Mouse (Mus musculus): ENCODE results near the gene 1500009L16Rik. TPM values are rescaled to one million over a fixed set of nuclear protein-coding genes. Genes with fewer than 3 reads are reported as not detected.
A peak's percentile ranks its signal among the peaks of the same experiment; 100 is the strongest.

The 1500009L16Rik gene
- polyA plus RNA-seq (2014; fragmentation: Nextera tagmentation; extraction: Ambion mirVana), result 43.2 and 44.0 TPM in 2 replicates

DNA sequence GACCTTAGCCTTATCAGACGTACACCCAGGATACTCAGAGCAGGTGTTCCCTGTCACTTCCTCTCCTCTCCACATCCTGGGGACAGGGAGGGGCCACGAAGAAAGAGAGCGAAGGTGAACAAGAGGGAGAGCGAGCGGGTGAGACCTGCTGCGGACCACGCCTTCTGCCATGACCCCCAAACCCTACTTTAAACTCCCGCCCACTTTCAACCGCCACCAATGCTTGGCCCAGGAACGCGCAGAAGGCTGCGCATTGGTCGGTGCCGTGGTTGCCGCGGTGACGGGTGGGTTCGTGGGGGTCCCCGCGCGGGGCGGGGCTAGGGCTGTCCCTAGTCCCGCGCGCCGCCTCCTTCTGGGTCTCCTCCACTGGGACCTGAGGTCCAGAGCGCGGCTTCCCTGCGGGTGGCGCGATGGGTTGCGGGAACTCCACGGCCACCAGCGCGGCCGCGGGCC, at the start of gene 1500009L16Rik:
TSS of gene 1500009L16Rik (plus strand) at position 287 of the 453 bp plus-strand sequence.
- peak; percentile 100 for ATAC-seq (replicated peaks; ENCODE audit: low FRiP score)
- DNase-seq (ENCODE audit: low spot score), result peak; percentile 94
- Histone ChIP-seq H3K27me3 (ENCODE audit: control insufficient read depth, insufficient read depth, low read length) (no peaks in the 10 kb centered on the region), H3K4me2 (ENCODE audit: low read depth, low read length, severe bottlenecking) (peak within 1 kb of the TSS; percentile 83), H3K36me3 (ENCODE audit: control insufficient read depth, insufficient read depth, low read length) (no peaks in the 10 kb centered on the region), H3K9ac (ENCODE audit: low read length) (peak within 1 kb of the TSS; percentile 71), H3K9me3 (ENCODE audit: control insufficient read depth, low read length) (peaks cover 3% of the 10 kb centered on the region), H3K27ac (ENCODE audit: low read depth, low read length) (no peak within 1 kb of the TSS), H3K4me3 (ENCODE audit: low read depth, low read length) (peak within 1 kb of the TSS; percentile 67), H3K4me1 (replicated peaks; ENCODE audit: control insufficient read depth, insufficient read depth, low read length) (peaks cover 8% of the 10 kb centered on the region; the same call in 1 of the 2 replicates)
- WGBS, result under 1% methylated on average over 37 of the region's 37 CpGs

GRCm38 (mm10) chr10:83681334-83681733, 41.3 kb upstream of the 1500009L16Rik start:
- Histone ChIP-seq H3K9ac (ENCODE audit: low read length) (no peak overlapping the region), H3K4me1 (replicated peaks; ENCODE audit: control insufficient read depth, insufficient read depth, low read length) (no peaks in the 10 kb centered on the region), H3K27me3 (ENCODE audit: control insufficient read depth, insufficient read depth, low read length) (no peaks in the 10 kb centered on the region), H3K27ac (ENCODE audit: low read depth, low read length) (no peak overlapping the region), H3K9me3 (ENCODE audit: control insufficient read depth, low read length) (no peaks in the 10 kb centered on the region), H3K36me3 (ENCODE audit: control insufficient read depth, insufficient read depth, low read length) (no peaks in the 10 kb centered on the region), H3K4me2 (ENCODE audit: low read depth, low read length, severe bottlenecking) (no peak overlapping the region), H3K4me3 (ENCODE audit: low read depth, low read length) (no peak overlapping the region)
- ATAC-seq (replicated peaks; ENCODE audit: low FRiP score) (no peak), DNase-seq (ENCODE audit: low spot score) (no peak)
- 88% methylated on average over 12 of the region's 12 CpGs for WGBS

DNA sequence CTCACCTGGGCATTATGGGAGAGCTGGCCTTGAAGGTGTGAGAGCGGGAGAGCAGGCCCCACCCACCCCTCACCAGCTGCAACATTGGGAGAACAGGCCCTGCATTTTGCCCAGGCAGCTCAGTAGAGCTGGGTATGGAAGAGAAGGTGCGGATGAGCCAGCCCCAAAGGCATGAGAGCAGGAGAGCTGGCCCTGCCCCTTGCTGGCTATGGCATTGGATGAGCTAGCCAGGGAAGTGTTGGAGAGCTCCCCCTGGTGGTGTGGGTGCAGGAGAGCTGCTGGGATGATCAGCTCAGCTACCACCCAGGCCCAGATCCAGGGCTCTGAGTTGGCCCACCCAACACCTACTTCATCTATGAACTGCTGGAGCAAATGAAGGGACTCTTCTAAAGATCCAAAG, 34.5 kb upstream of the 1500009L16Rik start:
- H3K4me1 ChIP-seq (replicated peaks; ENCODE audit: control insufficient read depth, insufficient read depth, low read length), result no peaks in the 10 kb centered on the region
- H3K4me3 ChIP-seq (ENCODE audit: low read depth, low read length), result no peak overlapping the region
- 93% methylated on average over 2 of the region's 2 CpGs for WGBS
- no peak for ATAC-seq (replicated peaks; ENCODE audit: low FRiP score)
- no peak overlapping the region for H3K4me2 ChIP-seq (ENCODE audit: low read depth, low read length, severe bottlenecking)
- DNase-seq (ENCODE audit: low spot score), result no peak
- no peaks in the 10 kb centered on the region for H3K27me3 ChIP-seq (ENCODE audit: control insufficient read depth, insufficient read depth, low read length)
- H3K36me3 ChIP-seq (ENCODE audit: control insufficient read depth, insufficient read depth, low read length), result no peaks in the 10 kb centered on the region
- no peaks in the 10 kb centered on the region for H3K9me3 ChIP-seq (ENCODE audit: control insufficient read depth, low read length)
- no peak overlapping the region for H3K27ac ChIP-seq (ENCODE audit: low read depth, low read length)
- no peak overlapping the region for H3K9ac ChIP-seq (ENCODE audit: low read length)

DNA sequence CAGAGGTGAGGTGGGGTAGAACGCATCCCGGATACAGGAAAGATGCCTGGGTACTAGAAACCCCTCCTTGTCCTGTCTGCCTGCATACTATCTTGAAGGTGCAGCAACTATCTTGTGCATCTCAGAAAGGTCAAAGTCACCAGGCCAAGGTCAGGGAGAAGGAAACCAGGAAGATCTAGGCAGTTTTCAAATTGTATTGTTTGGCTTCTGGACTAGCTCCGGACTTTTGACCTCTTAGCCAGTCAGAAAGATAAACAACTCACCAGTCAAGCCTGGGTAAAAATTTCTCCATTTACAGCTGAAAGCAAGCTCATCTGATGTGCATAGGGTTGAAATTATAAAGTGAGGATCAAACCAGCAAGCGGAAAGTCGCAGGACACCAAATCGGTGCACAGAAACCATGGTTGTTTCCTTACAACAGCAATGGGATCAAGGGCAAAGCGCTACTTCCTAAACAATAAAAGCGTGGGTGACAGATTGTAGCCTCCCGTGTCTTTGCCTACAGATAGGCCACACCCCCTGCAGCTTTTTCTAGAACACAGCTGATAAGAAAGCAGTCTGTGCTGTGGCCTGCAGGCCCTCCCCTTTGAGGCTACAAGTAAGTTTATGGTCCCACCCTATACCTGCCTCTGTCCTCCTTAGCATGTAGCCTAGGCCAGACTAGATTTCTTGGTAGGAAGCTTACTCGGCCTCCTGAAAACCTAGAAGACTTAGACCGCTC, 30.3 kb upstream of the 1500009L16Rik start:
- no peaks in the 10 kb centered on the region for H3K4me1 ChIP-seq (replicated peaks; ENCODE audit: control insufficient read depth, insufficient read depth, low read length)
- no peaks in the 10 kb centered on the region for H3K9me3 ChIP-seq (ENCODE audit: control insufficient read depth, low read length)
- DNase-seq (ENCODE audit: low spot score) (no peak), ATAC-seq (replicated peaks; ENCODE audit: low FRiP score) (no peak)
- H3K4me3 ChIP-seq (ENCODE audit: low read depth, low read length), result no peak overlapping the region
- no peak overlapping the region for H3K27ac ChIP-seq (ENCODE audit: low read depth, low read length)
- no peaks in the 10 kb centered on the region for H3K36me3 ChIP-seq (ENCODE audit: control insufficient read depth, insufficient read depth, low read length)
- no peak overlapping the region for H3K4me2 ChIP-seq (ENCODE audit: low read depth, low read length, severe bottlenecking)
- H3K9ac ChIP-seq (ENCODE audit: low read length), result no peak overlapping the region
- WGBS, result 87% methylated on average over 11 of the region's 11 CpGs
- H3K27me3 ChIP-seq (ENCODE audit: control insufficient read depth, insufficient read depth, low read length), result no peaks in the 10 kb centered on the region

DNA sequence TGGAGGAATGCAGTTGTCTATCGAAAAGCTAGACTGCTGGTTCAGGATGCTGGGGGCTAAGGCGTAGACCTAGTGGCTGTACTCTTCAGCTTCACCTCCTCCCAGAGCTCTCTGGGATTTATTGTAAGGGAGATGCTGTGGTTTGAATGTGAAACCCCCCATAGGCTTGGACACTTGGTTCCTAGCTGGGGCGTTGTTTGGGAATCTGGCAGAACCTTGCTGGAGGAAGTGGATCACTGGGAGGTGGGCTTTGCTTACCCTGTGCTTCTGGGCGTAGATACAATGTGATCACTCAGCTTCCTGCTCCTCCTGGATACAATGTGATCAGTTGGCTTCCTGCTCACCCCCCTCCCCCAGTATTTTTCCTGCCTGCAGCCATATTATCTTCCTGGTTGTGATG, 26.4 kb upstream of the 1500009L16Rik start:
- Histone ChIP-seq H3K4me2 (ENCODE audit: low read depth, low read length, severe bottlenecking) (no peak overlapping the region), H3K4me3 (ENCODE audit: low read depth, low read length) (no peak overlapping the region), H3K27me3 (ENCODE audit: control insufficient read depth, insufficient read depth, low read length) (no peaks in the 10 kb centered on the region), H3K36me3 (ENCODE audit: control insufficient read depth, insufficient read depth, low read length) (no peaks in the 10 kb centered on the region), H3K27ac (ENCODE audit: low read depth, low read length) (no peak overlapping the region), H3K4me1 (replicated peaks; ENCODE audit: control insufficient read depth, insufficient read depth, low read length) (no peaks in the 10 kb centered on the region), H3K9ac (ENCODE audit: low read length) (no peak overlapping the region), H3K9me3 (ENCODE audit: control insufficient read depth, low read length) (no peaks in the 10 kb centered on the region)
- no peak for DNase-seq (ENCODE audit: low spot score)
- ATAC-seq (replicated peaks; ENCODE audit: low FRiP score), result no peak
- 80% methylated on average over 4 of the region's 4 CpGs for WGBS

- WGBS, result 91% methylated on average over 12 of the region's 12 CpGs
- Histone ChIP-seq H3K9me3 (ENCODE audit: control insufficient read depth, low read length) (no peaks in the 10 kb centered on the region), H3K27me3 (ENCODE audit: control insufficient read depth, insufficient read depth, low read length) (no peaks in the 10 kb centered on the region), H3K27ac (ENCODE audit: low read depth, low read length) (no peak overlapping the region), H3K4me3 (ENCODE audit: low read depth, low read length) (no peak overlapping the region), H3K4me2 (ENCODE audit: low read depth, low read length, severe bottlenecking) (no peak overlapping the region), H3K4me1 (replicated peaks; ENCODE audit: control insufficient read depth, insufficient read depth, low read length) (no peaks in the 10 kb centered on the region), H3K9ac (ENCODE audit: low read length) (no peak overlapping the region), H3K36me3 (ENCODE audit: control insufficient read depth, insufficient read depth, low read length) (no peaks in the 10 kb centered on the region)
- DNase-seq (ENCODE audit: low spot score) (no peak), ATAC-seq (replicated peaks; ENCODE audit: low FRiP score) (no peak)
Observed at GRCm38 (mm10) chr10:83706628-83707027, 16.0 kb upstream of the 1500009L16Rik start.

- Histone ChIP-seq H3K36me3 (ENCODE audit: control insufficient read depth, insufficient read depth, low read length) (no peaks in the 10 kb centered on the region), H3K4me3 (ENCODE audit: low read depth, low read length) (no peak overlapping the region), H3K4me1 (replicated peaks; ENCODE audit: control insufficient read depth, insufficient read depth, low read length) (no peaks in the 10 kb centered on the region), H3K27ac (ENCODE audit: low read depth, low read length) (no peak overlapping the region), H3K9me3 (ENCODE audit: control insufficient read depth, low read length) (no peaks in the 10 kb centered on the region), H3K9ac (ENCODE audit: low read length) (no peak overlapping the region), H3K4me2 (ENCODE audit: low read depth, low read length, severe bottlenecking) (no peak overlapping the region), H3K27me3 (ENCODE audit: control insufficient read depth, insufficient read depth, low read length) (no peaks in the 10 kb centered on the region)
- 72% methylated on average over 3 of the region's 3 CpGs for WGBS
- ATAC-seq (replicated peaks; ENCODE audit: low FRiP score) (no peak), DNase-seq (ENCODE audit: low spot score) (no peak)
Observed at GRCm38 (mm10) chr10:83709920-83710319, 12.7 kb upstream of the 1500009L16Rik start.

DNA sequence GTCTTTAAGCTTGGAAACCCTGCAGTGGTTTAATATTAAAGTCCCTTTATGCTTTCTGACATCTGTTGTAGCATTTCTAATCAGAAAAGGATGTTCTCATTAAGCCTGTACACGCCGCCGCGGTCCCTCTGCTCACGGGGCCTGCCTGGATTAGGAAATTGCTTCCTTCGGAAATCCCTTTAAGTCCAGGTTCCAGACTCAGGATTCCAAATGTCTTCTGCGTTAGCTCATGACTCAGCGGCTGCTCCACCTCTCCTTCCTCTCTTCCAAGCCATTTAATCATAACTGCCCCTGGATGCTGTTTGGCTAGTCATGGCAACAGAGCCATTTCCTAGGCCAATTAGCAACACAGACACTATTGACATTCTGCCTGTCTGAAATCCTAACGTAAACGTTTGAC, 10.9 kb upstream of the 1500009L16Rik start:
- no peak for DNase-seq (ENCODE audit: low spot score)
- Histone ChIP-seq H3K4me2 (ENCODE audit: low read depth, low read length, severe bottlenecking) (no peak overlapping the region), H3K27ac (ENCODE audit: low read depth, low read length) (no peak overlapping the region), H3K4me1 (replicated peaks; ENCODE audit: control insufficient read depth, insufficient read depth, low read length) (no peaks in the 10 kb centered on the region), H3K27me3 (ENCODE audit: control insufficient read depth, insufficient read depth, low read length) (no peaks in the 10 kb centered on the region), H3K9me3 (ENCODE audit: control insufficient read depth, low read length) (no peaks in the 10 kb centered on the region), H3K36me3 (ENCODE audit: control insufficient read depth, insufficient read depth, low read length) (no peaks in the 10 kb centered on the region), H3K4me3 (ENCODE audit: low read depth, low read length) (no peak overlapping the region), H3K9ac (ENCODE audit: low read length) (no peak overlapping the region)
- WGBS, result 75% methylated on average over 10 of the region's 10 CpGs
- no peak for ATAC-seq (replicated peaks; ENCODE audit: low FRiP score)

Data from forebrain, embryonic 11.5 days (tissue).